Mouse (Mus musculus) neutrophil, adult 59 days (primary cell): ENCODE results near the gene Cylc1. TPM values are rescaled to one million over a fixed set of nuclear protein-coding genes. Genes with fewer than 3 reads are reported as not detected.

Source experiments
- total RNA-seq, 2 experiments: library from RNA; stranded (reverse); gene quantifications; 1 replicate in 1 of 2; 2 replicates in 1 of 2; pipeline ENCODE4 v1.2.4; 2023

The Cylc1 gene
- not detected for total RNA-seq

GRCm38 (mm10) chrX:111110118-111110517, at the start of gene Cylc1:
Gene Cylc1 (plus strand): TSS chrX:111110418.

GRCm38 (mm10) chrX:111168040-111168439, 57.8 kb downstream of the Cylc1 start, which contains the start of gene Gm10112:
Gene Gm10112 (plus strand): TSS chrX:111168340.

Other genes starting within 250 kb of the Cylc1 start
- gene Gm10112, start 57.9 kb downstream of the Cylc1 start, total RNA-seq: not detected